Mouse (Mus musculus) common myeloid progenitor, adult 5-6 weeks (primary cell): ENCODE measurements at regions not wholly inside any gene's neighbourhood (a gene's known extent, or its start where the extent isn't known, plus 50 kb on each side); places are given as distances from the start of the nearest gene placed in this dataset.

Experiments used
- ATAC-seq: replicated peaks from 2 replicates; pipeline ENCODE4 v1.8.0; 2016; ENCODE audit warnings: low read depth, mild to moderate bottlenecking, moderate TSS enrichment, inconsistent platforms; ENCODE audit not compliant: poor library complexity, severe bottlenecking

- ATAC-seq: no peak
Observed at GRCm38 (mm10) chr10:95040258-95040895, 95.7 kb upstream of the Plxnc1 start.

- ATAC-seq: no peak
Observed at GRCm38 (mm10) chr10:95036043-95036697, 91.5 kb upstream of the Plxnc1 start.

GRCm38 (mm10) chr10:95035371-95035770 is 90.7 kb upstream of the Plxnc1 start:
- ATAC-seq: no peak

GRCm38 (mm10) chr10:95034566-95034965 is 89.9 kb upstream of the Plxnc1 start:
- ATAC-seq: no peak

- ATAC-seq: peak; percentile 54
Observed at GRCm38 (mm10) chr10:95032760-95033716, 88.4 kb upstream of the Plxnc1 start.

GRCm38 (mm10) chr10:95031371-95031770 is 86.7 kb upstream of the Plxnc1 start:
- no peak for ATAC-seq

- ATAC-seq: no peak
Observed at GRCm38 (mm10) chr10:95030801-95031200, 86.2 kb upstream of the Plxnc1 start.

- no peak for ATAC-seq
Observed at GRCm38 (mm10) chr10:95029554-95029953, 84.9 kb upstream of the Plxnc1 start.

GRCm38 (mm10) chr10:95025569-95026327 is 81.1 kb upstream of the Plxnc1 start:
- no peak for ATAC-seq

- ATAC-seq: no peak
Observed at GRCm38 (mm10) chr10:95021209-95021608, 76.6 kb upstream of the Plxnc1 start.

GRCm38 (mm10) chr10:95016896-95017295 is 72.3 kb upstream of the Plxnc1 start:
- no peak for ATAC-seq

- no peak for ATAC-seq
Observed at GRCm38 (mm10) chr10:95015298-95015951, 70.8 kb upstream of the Plxnc1 start.

GRCm38 (mm10) chr10:95013946-95014345 is 69.3 kb upstream of the Plxnc1 start:
- no peak for ATAC-seq

- no peak for ATAC-seq
Observed at GRCm38 (mm10) chr10:95013213-95013915, 68.7 kb upstream of the Plxnc1 start.

- 0 out of 2 replicates have a peak, but pooled peaks have one; percentile 39 for ATAC-seq
Observed at GRCm38 (mm10) chr10:95010333-95010732, 65.7 kb upstream of the Plxnc1 start.

- peak; percentile 32; the same call in 1 of the 2 replicates for ATAC-seq
Observed at GRCm38 (mm10) chr10:95009081-95009480, 64.4 kb upstream of the Plxnc1 start.

GRCm38 (mm10) chr10:95004065-95004763 is 59.6 kb upstream of the Plxnc1 start:
- ATAC-seq: no peak

- ATAC-seq: no peak
Observed at GRCm38 (mm10) chr10:95003621-95004020, 59.0 kb upstream of the Plxnc1 start.
